Mouse (Mus musculus): ENCODE results near the gene Nrip1. TPM values are rescaled to one million over a fixed set of nuclear protein-coding genes. Genes with fewer than 3 reads are reported as not detected.

Nrip1 gene
- polyA plus RNA-seq, 1 experiment from 2014 or later = 29.4 TPM

GRCm38 (mm10) chr16:76299511-76299910, 74.1 kb downstream of the Nrip1 start:
- 72% methylated on average over 2 of the region's 2 CpGs for WGBS
- H3K4me3 ChIP-seq (ENCODE audit: low read depth, low read length) = no peak overlapping the region
- H3K36me3 ChIP-seq (ENCODE audit: control insufficient read depth, insufficient read depth, low read length) = no peaks in the 10 kb centered on the region
- H3K27me3 ChIP-seq (ENCODE audit: control insufficient read depth, insufficient read depth, low read length) = no peaks in the 10 kb centered on the region
- H3K4me2 ChIP-seq (ENCODE audit: low read depth, low read length, severe bottlenecking) = no peak overlapping the region
- no peaks in the 10 kb centered on the region for H3K9me3 ChIP-seq (ENCODE audit: control insufficient read depth, low read length)
- H3K27ac ChIP-seq (ENCODE audit: low read depth, low read length) = no peak overlapping the region
- no peak for DNase-seq (ENCODE audit: low spot score)
- no peak overlapping the region for H3K9ac ChIP-seq (ENCODE audit: low read length)
- ATAC-seq (replicated peaks; ENCODE audit: low FRiP score) = no peak
- no peaks in the 10 kb centered on the region; the same call in 1 of the 2 replicates for H3K4me1 ChIP-seq (replicated peaks; ENCODE audit: control insufficient read depth, insufficient read depth, low read length)

- ATAC-seq (replicated peaks; ENCODE audit: low FRiP score) = no peak
Observed at GRCm38 (mm10) chr16:76295322-76295721, 78.3 kb downstream of the Nrip1 start.

GRCm38 (mm10) chr16:76294550-76294949, 79.1 kb downstream of the Nrip1 start:
- Histone ChIP-seq H3K4me1 (replicated peaks; ENCODE audit: control insufficient read depth, insufficient read depth, low read length) (no peaks in the 10 kb centered on the region), H3K4me3 (ENCODE audit: low read depth, low read length) (no peak overlapping the region), H3K4me2 (ENCODE audit: low read depth, low read length, severe bottlenecking) (no peak overlapping the region), H3K9me3 (ENCODE audit: control insufficient read depth, low read length) (no peaks in the 10 kb centered on the region), H3K36me3 (ENCODE audit: control insufficient read depth, insufficient read depth, low read length) (peaks cover 7% of the 10 kb centered on the region; the same call in 1 of the 2 replicates), H3K27ac (ENCODE audit: low read depth, low read length) (no peak overlapping the region), H3K27me3 (ENCODE audit: control insufficient read depth, insufficient read depth, low read length) (no peaks in the 10 kb centered on the region), H3K9ac (ENCODE audit: low read length) (no peak overlapping the region)
- ATAC-seq (replicated peaks; ENCODE audit: low FRiP score) = no peak
- WGBS = 91% methylated on average over 15 of the region's 15 CpGs
- no peak for DNase-seq (ENCODE audit: low spot score)

More at GRCm38 (mm10) chr16:76295322-76295721, 78.3 kb downstream of the Nrip1 start:
- peaks cover 7% of the 10 kb centered on the region; the same call in 1 of the 2 replicates for H3K36me3 ChIP-seq (ENCODE audit: control insufficient read depth, insufficient read depth, low read length)
- no peaks in the 10 kb centered on the region for H3K9me3 ChIP-seq (ENCODE audit: control insufficient read depth, low read length)
- WGBS = 88% methylated on average over 14 of the region's 14 CpGs
- no peak overlapping the region for H3K4me3 ChIP-seq (ENCODE audit: low read depth, low read length)
- DNase-seq (ENCODE audit: low spot score) = no peak
- no peak overlapping the region for H3K27ac ChIP-seq (ENCODE audit: low read depth, low read length)
- no peak overlapping the region for H3K9ac ChIP-seq (ENCODE audit: low read length)
- H3K4me2 ChIP-seq (ENCODE audit: low read depth, low read length, severe bottlenecking) = no peak overlapping the region
- no peaks in the 10 kb centered on the region for H3K27me3 ChIP-seq (ENCODE audit: control insufficient read depth, insufficient read depth, low read length)
- H3K4me1 ChIP-seq (replicated peaks; ENCODE audit: control insufficient read depth, insufficient read depth, low read length) = no peaks in the 10 kb centered on the region

- no peaks in the 10 kb centered on the region for H3K4me1 ChIP-seq (replicated peaks; ENCODE audit: control insufficient read depth, insufficient read depth, low read length)
- no peak overlapping the region for H3K4me3 ChIP-seq (ENCODE audit: low read depth, low read length)
- no peaks in the 10 kb centered on the region for H3K9me3 ChIP-seq (ENCODE audit: control insufficient read depth, low read length)
- ATAC-seq (replicated peaks; ENCODE audit: low FRiP score) = no peak
- 92% methylated on average over 20 of the region's 20 CpGs for WGBS
- H3K36me3 ChIP-seq (ENCODE audit: control insufficient read depth, insufficient read depth, low read length) = peaks cover 7% of the 10 kb centered on the region; the same call in 1 of the 2 replicates
- H3K4me2 ChIP-seq (ENCODE audit: low read depth, low read length, severe bottlenecking) = no peak overlapping the region
- H3K9ac ChIP-seq (ENCODE audit: low read length) = no peak overlapping the region
- H3K27ac ChIP-seq (ENCODE audit: low read depth, low read length) = no peak overlapping the region
- no peaks in the 10 kb centered on the region for H3K27me3 ChIP-seq (ENCODE audit: control insufficient read depth, insufficient read depth, low read length)
- DNase-seq (ENCODE audit: low spot score) = no peak
Observed at GRCm38 (mm10) chr16:76293765-76294463, 79.7 kb downstream of the Nrip1 start.

- 96% methylated on average over 21 of the region's 21 CpGs for WGBS
- no peaks in the 10 kb centered on the region for H3K9me3 ChIP-seq (ENCODE audit: control insufficient read depth, low read length)
- no peak overlapping the region for H3K27ac ChIP-seq (ENCODE audit: low read depth, low read length)
- H3K9ac ChIP-seq (ENCODE audit: low read length) = no peak overlapping the region
- no peaks in the 10 kb centered on the region for H3K4me1 ChIP-seq (replicated peaks; ENCODE audit: control insufficient read depth, insufficient read depth, low read length)
- peaks cover 7% of the 10 kb centered on the region; the same call in 1 of the 2 replicates for H3K36me3 ChIP-seq (ENCODE audit: control insufficient read depth, insufficient read depth, low read length)
- DNase-seq (ENCODE audit: low spot score) (no peak), ATAC-seq (replicated peaks; ENCODE audit: low FRiP score) (no peak)
- no peak overlapping the region for H3K4me3 ChIP-seq (ENCODE audit: low read depth, low read length)
- no peak overlapping the region for H3K4me2 ChIP-seq (ENCODE audit: low read depth, low read length, severe bottlenecking)
- H3K27me3 ChIP-seq (ENCODE audit: control insufficient read depth, insufficient read depth, low read length) = no peaks in the 10 kb centered on the region
Observed at GRCm38 (mm10) chr16:76293176-76293575, 80.5 kb downstream of the Nrip1 start.

- no peak for DNase-seq (ENCODE audit: low spot score)
- peaks cover 7% of the 10 kb centered on the region; the same call in 1 of the 2 replicates for H3K36me3 ChIP-seq (ENCODE audit: control insufficient read depth, insufficient read depth, low read length)
- ATAC-seq (replicated peaks; ENCODE audit: low FRiP score) = no peak
Observed at GRCm38 (mm10) chr16:76292656-76293055, 81.0 kb downstream of the Nrip1 start.

GRCm38 (mm10) chr16:76291366-76291765, 82.3 kb downstream of the Nrip1 start:
- Histone ChIP-seq H3K4me3 (ENCODE audit: low read depth, low read length) (no peak overlapping the region), H3K27me3 (ENCODE audit: control insufficient read depth, insufficient read depth, low read length) (no peaks in the 10 kb centered on the region), H3K4me1 (replicated peaks; ENCODE audit: control insufficient read depth, insufficient read depth, low read length) (no peaks in the 10 kb centered on the region), H3K9ac (ENCODE audit: low read length) (no peak overlapping the region), H3K9me3 (ENCODE audit: control insufficient read depth, low read length) (no peaks in the 10 kb centered on the region), H3K36me3 (ENCODE audit: control insufficient read depth, insufficient read depth, low read length) (peaks cover 7% of the 10 kb centered on the region; the same call in 1 of the 2 replicates), H3K4me2 (ENCODE audit: low read depth, low read length, severe bottlenecking) (no peak overlapping the region), H3K27ac (ENCODE audit: low read depth, low read length) (no peak overlapping the region)
- ATAC-seq (replicated peaks; ENCODE audit: low FRiP score) = no peak
- 85% methylated on average over 14 of the region's 14 CpGs for WGBS
- no peak for DNase-seq (ENCODE audit: low spot score)

More at GRCm38 (mm10) chr16:76292656-76293055, 81.0 kb downstream of the Nrip1 start:
- Histone ChIP-seq H3K4me2 (ENCODE audit: low read depth, low read length, severe bottlenecking) (no peak overlapping the region), H3K9ac (ENCODE audit: low read length) (no peak overlapping the region), H3K4me1 (replicated peaks; ENCODE audit: control insufficient read depth, insufficient read depth, low read length) (no peaks in the 10 kb centered on the region), H3K4me3 (ENCODE audit: low read depth, low read length) (no peak overlapping the region), H3K9me3 (ENCODE audit: control insufficient read depth, low read length) (no peaks in the 10 kb centered on the region), H3K27me3 (ENCODE audit: control insufficient read depth, insufficient read depth, low read length) (no peaks in the 10 kb centered on the region), H3K27ac (ENCODE audit: low read depth, low read length) (no peak overlapping the region)
- WGBS = 94% methylated on average over 15 of the region's 15 CpGs

- 80% methylated on average over 2 of the region's 2 CpGs for WGBS
- H3K4me2 ChIP-seq (ENCODE audit: low read depth, low read length, severe bottlenecking) = no peak overlapping the region
- no peak for ATAC-seq (replicated peaks; ENCODE audit: low FRiP score)
Observed at GRCm38 (mm10) chr16:76289495-76289894, 84.1 kb downstream of the Nrip1 start.

GRCm38 (mm10) chr16:76283796-76284195, 89.8 kb downstream of the Nrip1 start:
- no peak overlapping the region for H3K9ac ChIP-seq (ENCODE audit: low read length)
- no peaks in the 10 kb centered on the region for H3K36me3 ChIP-seq (ENCODE audit: control insufficient read depth, insufficient read depth, low read length)
- ATAC-seq (replicated peaks; ENCODE audit: low FRiP score) = no peak
- H3K9me3 ChIP-seq (ENCODE audit: control insufficient read depth, low read length) = no peaks in the 10 kb centered on the region
- WGBS = 67% methylated on average over 3 of the region's 3 CpGs
- no peak overlapping the region for H3K4me3 ChIP-seq (ENCODE audit: low read depth, low read length)
- H3K4me1 ChIP-seq (replicated peaks; ENCODE audit: control insufficient read depth, insufficient read depth, low read length) = no peaks in the 10 kb centered on the region
- no peaks in the 10 kb centered on the region for H3K27me3 ChIP-seq (ENCODE audit: control insufficient read depth, insufficient read depth, low read length)
- H3K27ac ChIP-seq (ENCODE audit: low read depth, low read length) = no peak overlapping the region
- no peak for DNase-seq (ENCODE audit: low spot score)
- H3K4me2 ChIP-seq (ENCODE audit: low read depth, low read length, severe bottlenecking) = no peak overlapping the region

More at GRCm38 (mm10) chr16:76289495-76289894, 84.1 kb downstream of the Nrip1 start:
- Histone ChIP-seq H3K4me1 (replicated peaks; ENCODE audit: control insufficient read depth, insufficient read depth, low read length) (no peaks in the 10 kb centered on the region), H3K4me3 (ENCODE audit: low read depth, low read length) (no peak overlapping the region), H3K9me3 (ENCODE audit: control insufficient read depth, low read length) (no peaks in the 10 kb centered on the region), H3K36me3 (ENCODE audit: control insufficient read depth, insufficient read depth, low read length) (peaks cover 7% of the 10 kb centered on the region; the same call in 1 of the 2 replicates), H3K27ac (ENCODE audit: low read depth, low read length) (no peak overlapping the region), H3K9ac (ENCODE audit: low read length) (no peak overlapping the region), H3K27me3 (ENCODE audit: control insufficient read depth, insufficient read depth, low read length) (no peaks in the 10 kb centered on the region)
- DNase-seq (ENCODE audit: low spot score) = no peak

All from forebrain, embryonic 11.5 days (tissue).